9 mouse cellular contexts compared by ENCODE assay signal in the genomic region with DNA sequence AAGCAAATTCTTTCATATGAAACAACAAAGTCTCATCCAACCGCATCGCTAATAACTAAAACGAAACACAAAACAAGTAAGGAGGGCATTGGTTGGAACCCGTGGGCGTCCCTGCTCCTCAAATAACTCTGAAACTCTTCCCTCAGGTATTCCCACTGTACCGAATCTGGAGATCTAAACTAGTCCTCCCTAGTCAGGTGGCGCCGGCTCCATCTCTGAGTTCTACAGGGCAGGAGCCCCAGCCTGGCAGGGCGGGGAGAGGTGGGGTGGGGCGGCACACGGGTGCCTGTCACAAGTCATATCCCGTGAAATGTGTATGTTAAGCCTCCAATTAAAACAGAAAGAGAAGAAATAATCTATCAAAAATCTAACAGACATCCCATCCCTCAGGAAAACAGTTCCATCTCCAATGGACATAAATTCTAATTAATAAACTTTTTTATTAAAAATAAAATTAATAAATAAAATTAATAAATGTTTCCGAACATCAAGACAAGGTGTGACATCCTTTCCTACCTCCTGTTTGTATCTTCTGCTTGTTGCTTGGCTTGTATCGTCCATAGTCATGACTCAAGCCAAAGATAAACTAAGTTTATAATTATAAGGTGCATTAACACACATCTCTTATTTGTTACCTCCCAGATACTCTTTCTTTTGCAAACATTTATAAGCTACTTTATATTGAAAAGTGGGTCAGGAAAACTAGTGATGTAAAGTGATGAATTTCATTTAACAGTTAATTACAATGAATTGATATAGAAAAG. TPM values are rescaled to one million over a fixed set of nuclear protein-coding genes. Genes with fewer than 3 reads are reported as not detected.
A peak's percentile ranks its signal among the peaks of the same experiment; 100 is the strongest.
DNase-seq lines count a peak whose midpoint lies in the region; ATAC-seq and TF ChIP-seq lines count a peak whose summit lies in the region.
"Had no signal": no experiment of that assay in that cellular context is flagged by ENCODE, and none has a peak within 500 bp of the region (broad histone marks: within the 10 kb centered on the region; RNA-seq: fewer than 3 reads in every experiment).

No protein-coding gene starts in this region.

- peak overlapping the region; percentile 75 for H3K4me3 ChIP-seq in gastrocnemius, adult 2 months
- H3K4me3 ChIP-seq in liver, embryonic 15.5 days (replicated peaks) = peak overlapping the region; percentile 69

- peak overlapping the region; percentile 99 for H3K27ac ChIP-seq in gastrocnemius, adult 2 months
- H3K27ac ChIP-seq in liver, embryonic 15.5 days (replicated peaks) = peak overlapping the region; percentile 69

- WGBS in liver, embryonic 15.5 days (ENCODE audit: insufficient replicate concordance) = 9% methylated on average over 14 of the region's 14 CpGs

- TF ChIP-seq CTCF in gastrocnemius, adult 2 months (IDR thresholded peaks at IDR 0.05) = no peak

- peaks cover 43% of the 10 kb centered on the region for H3K4me1 ChIP-seq in liver, embryonic 15.5 days (replicated peaks)

- peak overlapping the region; percentile 55 for H3K9ac ChIP-seq in liver, embryonic 15.5 days

- no peaks in the 10 kb centered on the region for H3K27me3 ChIP-seq in liver, embryonic 15.5 days

- no peaks in the 10 kb centered on the region for H3K9me3 ChIP-seq in liver, embryonic 15.5 days (replicated peaks)

- H3K36me3 ChIP-seq in liver, embryonic 15.5 days (replicated peaks) = no peaks in the 10 kb centered on the region

- H3K4me2 ChIP-seq in liver, embryonic 15.5 days = peak overlapping the region; percentile 70

- intact Hi-C loops in gastrocnemius, adult 2 months (cut with DNase I) = loop anchor here (2.0 kb wide), 1 partner anchor 144 kb away; no protein-coding TSS in a partner anchor

- ATAC-seq in inflammation-experienced regulatory T-cells, adult 6 months = peak; percentile 33
- ATAC-seq in liver, embryonic 15.5 days (ENCODE audit: insufficient read depth) = peak; percentile 83

- peak; percentile 35 for DNase-seq in ovary, postnatal 14 days (ENCODE audit: low spot score)
- DNase-seq in ovary, adult 18-20 months (ENCODE audit: low spot score) = no peak
- peak; percentile 32 to 52 for DNase-seq in cerebellum, postnatal 25 days
- peak; percentile 80 for DNase-seq in gastrocnemius, adult 2 months
- DNase-seq in neural tube, embryonic 10.5 days (ENCODE audit: extremely low spot score, low spot score) = peak; percentile 40
- DNase-seq in thymus, postnatal 36 days = peak; percentile 81 to 87

RNA-seq across cellular contexts. Expression of a gene that starts 36.8 kb away (rescaled TPM):
- total RNA-seq in gastrocnemius, adult 2 months (2021) = not detected
- polyA plus RNA-seq in inflammation-experienced regulatory T-cells, adult 6 months (2017; shearing (Covaris generic)) = 100 to 1,000 TPM; 152 to 264 (median 175) TPM
- polyA plus RNA-seq in liver, embryonic 15.5 days (2015; fragmentation: Nextera tagmentation; extraction: Ambion mirVana) = 0.93 and 1.2 TPM in 2 replicates
- polyA plus RNA-seq: brain, embryonic 14.5 days had no signal

RNA-seq across cellular contexts. Expression of a gene that starts 58.0 kb away (rescaled TPM):
- total RNA-seq in gastrocnemius, adult 2 months (2021) = 100 to 1,000 TPM in 1 of 2 experiments, 10 to 100 TPM in 1; 73.7 to 109 TPM
- 10 to 100 TPM; 12.0 to 41.7 (median 33.6) TPM for polyA plus RNA-seq in inflammation-experienced regulatory T-cells, adult 6 months (2017; shearing (Covaris generic))
- polyA plus RNA-seq in liver, embryonic 15.5 days (2015; fragmentation: Nextera tagmentation; extraction: Ambion mirVana) = 0.58 and 0.59 TPM in 2 replicates

Comparison
In these comparisons a context has a peak if more than half of its experiments do, and no peak if none do; other contexts are left out.
1. RNA of a gene that starts 36.8 kb away (polyA plus RNA-seq): 152 to 264 TPM in inflammation-experienced regulatory T-cells, adult 6 months; 0.93 to 1.2 TPM in liver, embryonic 15.5 days; every median in the first group is over 10 times any median in the second.